Mouse (Mus musculus): ENCODE measurements around the gene Olfr869.

Olfr869 gene

DNA sequence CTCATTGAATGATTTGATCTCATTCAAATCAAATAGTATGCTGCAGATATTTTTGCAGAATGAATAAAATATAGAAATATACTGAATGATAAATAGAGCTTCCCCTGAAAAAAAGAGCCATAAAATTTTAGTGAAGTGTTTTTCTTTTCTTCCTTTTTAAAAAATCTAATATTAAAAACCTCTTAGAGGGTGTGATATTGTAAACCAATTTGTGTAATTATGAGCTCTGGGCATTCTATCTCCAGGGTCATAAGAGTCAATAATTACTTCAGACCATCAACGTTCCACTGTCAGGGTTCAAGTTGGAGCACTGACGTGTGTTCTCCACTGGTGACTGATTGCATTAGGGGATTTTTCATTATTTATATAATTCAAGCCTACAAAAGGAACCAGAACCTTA is at the start of gene Olfr869:
Olfr869 (plus strand) TSS at position 301 of the 400 bp plus-strand sequence.
- no peak for DNase-seq (ENCODE audit: low spot score)

DNA sequence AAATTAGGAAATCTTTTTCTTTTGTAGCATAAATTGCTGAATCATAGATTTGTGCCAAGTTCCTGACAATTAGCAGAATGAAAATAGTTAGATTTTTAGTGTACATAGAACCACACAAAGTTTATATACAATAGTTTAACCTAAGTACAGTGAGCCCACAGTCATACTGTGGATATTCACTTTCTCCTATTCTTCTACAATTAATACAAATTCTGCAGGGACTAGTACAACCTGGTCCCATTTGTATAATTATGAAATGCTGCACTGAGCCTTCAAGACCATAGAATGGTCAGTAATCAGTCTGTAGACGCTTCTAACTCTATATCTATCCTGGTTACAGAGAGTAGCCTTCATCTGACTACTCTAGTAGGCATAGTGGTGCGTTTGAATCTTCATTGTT is 30.5 kb upstream of the Olfr869 start, which contains the start of gene Olfr868:
Olfr868 (plus strand) TSS at position 301 of the 400 bp plus-strand sequence.
- DNase-seq (ENCODE audit: low spot score): no peak

DNA sequence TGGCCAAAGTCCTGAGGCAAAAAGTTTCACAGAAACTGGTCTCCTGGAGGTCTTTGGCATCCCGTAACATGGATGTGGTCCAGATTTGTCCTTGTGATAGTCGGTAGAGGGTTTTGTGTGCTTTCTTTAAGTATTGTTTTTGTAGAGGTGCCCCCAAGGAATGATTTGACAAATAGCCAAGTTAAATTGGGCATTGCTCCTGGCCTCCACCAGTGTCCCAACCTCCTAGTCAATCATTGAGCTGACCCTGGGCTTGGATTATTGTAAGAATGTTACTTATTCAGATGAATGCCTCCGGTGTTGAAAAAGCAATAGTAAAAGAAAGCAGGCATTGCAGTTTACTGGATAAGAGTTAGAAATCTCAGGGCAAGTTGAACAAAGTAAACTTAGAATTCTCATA is 20.9 kb downstream of the Olfr869 start:
- DNase-seq (ENCODE audit: low spot score): no peak

DNA sequence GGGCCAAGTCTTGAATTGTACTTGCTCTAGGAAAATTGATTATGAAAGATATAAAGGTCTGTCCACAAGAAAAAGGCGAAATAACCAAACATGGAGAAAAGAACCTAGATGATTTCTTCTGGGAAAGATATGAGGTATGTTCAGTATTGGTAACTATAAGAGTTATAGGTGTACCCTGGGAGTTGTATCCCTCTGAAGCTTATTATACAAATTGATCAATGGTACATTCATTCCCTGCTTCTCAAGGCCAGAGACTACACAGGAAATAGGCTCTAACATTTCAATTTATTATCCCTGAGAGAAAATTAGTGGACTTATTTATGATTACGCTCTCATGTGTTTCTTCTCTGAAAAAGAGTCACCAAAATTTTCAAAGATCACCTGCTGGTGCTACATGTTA is 45.1 kb downstream of the Olfr869 start, which contains the start of gene Olfr870:
Olfr870 (minus strand) TSS at position 101 of the 400 bp plus-strand sequence.
- DNase-seq (ENCODE audit: low spot score): no peak

DNA sequence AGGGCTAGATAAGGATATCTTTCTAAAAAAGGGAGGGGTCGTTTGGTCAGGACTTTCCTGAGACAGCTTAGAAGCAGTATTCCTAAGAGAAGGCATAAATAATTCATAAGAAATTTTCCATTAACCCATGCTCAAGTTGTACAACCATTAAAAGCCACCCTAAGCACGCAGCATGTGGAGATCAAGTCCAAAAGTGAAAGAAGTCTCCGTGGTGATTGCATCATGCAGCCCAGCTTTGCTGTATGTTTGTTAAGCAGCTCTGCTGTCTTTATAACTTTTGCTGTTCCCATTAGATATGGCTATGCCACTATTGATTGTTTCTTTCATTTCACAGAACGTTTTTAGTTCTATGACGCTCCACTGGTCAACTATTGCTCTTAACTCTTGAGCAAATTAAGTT is 50.7 kb downstream of the Olfr869 start:
- DNase-seq (ENCODE audit: low spot score): no peak

Measured in left cerebral cortex, adult 11 months (tissue).